Mouse (Mus musculus): Measurements from ENCODE around the gene Tmsb15b1. TPM values are rescaled to one million over a fixed set of nuclear protein-coding genes. Genes with fewer than 3 reads are reported as not detected.
"Not testable (repeated sequence)": the region's sequence is repeated elsewhere in the genome, so short reads cannot be mapped to it uniquely, and the experiment has no call there.

The Tmsb15b1 gene
- polyA plus RNA-seq, 1 experiment from 2014 or later = 26.8 TPM

- H3K27me3 ChIP-seq (replicated peaks; ENCODE audit: control insufficient read depth, insufficient read depth, low read length) = peaks cover 9% of the 10 kb centered on the region
- no peaks in the 10 kb centered on the region for H3K9me3 ChIP-seq (ENCODE audit: control insufficient read depth, low read length)
- DNase-seq (ENCODE audit: low spot score) = no peak
- H3K4me1 ChIP-seq (ENCODE audit: control insufficient read depth, insufficient read depth, low read length) = no peaks in the 10 kb centered on the region
- no peak overlapping the region for H3K9ac ChIP-seq (ENCODE audit: low read depth, low read length)
- H3K4me2 ChIP-seq (ENCODE audit: low read depth, low read length) = no peak overlapping the region
- no peak for ATAC-seq (ENCODE audit: low read depth)
- H3K4me3 ChIP-seq (ENCODE audit: low read depth, low read length) = no peak overlapping the region
- H3K36me3 ChIP-seq (ENCODE audit: control insufficient read depth, insufficient read depth, low read length) = no peaks in the 10 kb centered on the region
- H3K27ac ChIP-seq (replicated peaks; ENCODE audit: low read depth, low read length) = no peak overlapping the region
- WGBS = 66% methylated on average over 2 of the region's 2 CpGs
These were observed 14.6 kb upstream of the Tmsb15b1 start for GRCm38 (mm10) chrX:136991274-136991673.

GRCm38 (mm10) chrX:136986039-136986438 lies 9.4 kb upstream of the Tmsb15b1 start:
- no peak for ATAC-seq (ENCODE audit: low read depth)
- H3K4me1 ChIP-seq (ENCODE audit: control insufficient read depth, insufficient read depth, low read length) = no peaks in the 10 kb centered on the region

GRCm38 (mm10) chrX:136978616-136979015 lies 1.9 kb upstream of the Tmsb15b1 start:
- Histone ChIP-seq H3K4me1 (ENCODE audit: control insufficient read depth, insufficient read depth, low read length) (no peaks in the 10 kb centered on the region), H3K9me3 (ENCODE audit: control insufficient read depth, low read length) (no peaks in the 10 kb centered on the region), H3K4me3 (ENCODE audit: low read depth, low read length) (no peak overlapping the region), H3K27ac (replicated peaks; ENCODE audit: low read depth, low read length) (no peak overlapping the region), H3K9ac (ENCODE audit: low read depth, low read length) (no peak overlapping the region), H3K4me2 (ENCODE audit: low read depth, low read length) (no peak overlapping the region), H3K36me3 (ENCODE audit: control insufficient read depth, insufficient read depth, low read length) (no peaks in the 10 kb centered on the region), H3K27me3 (replicated peaks; ENCODE audit: control insufficient read depth, insufficient read depth, low read length) (no peaks in the 10 kb centered on the region)
- DNase-seq (ENCODE audit: low spot score) (no peak), ATAC-seq (ENCODE audit: low read depth) (no peak)

More at GRCm38 (mm10) chrX:136986039-136986438, 9.4 kb upstream of the Tmsb15b1 start:
- no peak for DNase-seq (ENCODE audit: low spot score)
- Histone ChIP-seq H3K4me2 (ENCODE audit: low read depth, low read length) (no peak overlapping the region), H3K4me3 (ENCODE audit: low read depth, low read length) (no peak overlapping the region), H3K36me3 (ENCODE audit: control insufficient read depth, insufficient read depth, low read length) (no peaks in the 10 kb centered on the region), H3K27me3 (replicated peaks; ENCODE audit: control insufficient read depth, insufficient read depth, low read length) (no peaks in the 10 kb centered on the region), H3K9me3 (ENCODE audit: control insufficient read depth, low read length) (no peaks in the 10 kb centered on the region), H3K9ac (ENCODE audit: low read depth, low read length) (no peak overlapping the region), H3K27ac (replicated peaks; ENCODE audit: low read depth, low read length) (no peak overlapping the region)

GRCm38 (mm10) chrX:136975397-136975796 lies 1.3 kb downstream of the Tmsb15b1 start, which contains the start of gene Tmsb15b2:
Gene Tmsb15b2, minus strand, starts transcription at chrX:136975497.
- H3K9me3 ChIP-seq (ENCODE audit: control insufficient read depth, low read length); DNase-seq (ENCODE audit: low spot score); H3K36me3 ChIP-seq (ENCODE audit: control insufficient read depth, insufficient read depth, low read length); H3K27me3 ChIP-seq (replicated peaks; ENCODE audit: control insufficient read depth, insufficient read depth, low read length); ATAC-seq (ENCODE audit: low read depth); H3K4me1 ChIP-seq (ENCODE audit: control insufficient read depth, insufficient read depth, low read length); H3K27ac ChIP-seq (replicated peaks; ENCODE audit: low read depth, low read length): not testable (repeated sequence)
- H3K4me2 ChIP-seq (ENCODE audit: low read depth, low read length) = peak within 1 kb of the TSS; percentile 56
- WGBS = 83% methylated on average over 6 of the region's 6 CpGs
- peak within 1 kb of the TSS; percentile 41 for H3K4me3 ChIP-seq (ENCODE audit: low read depth, low read length)
- H3K9ac ChIP-seq (ENCODE audit: low read depth, low read length) = peak within 1 kb of the TSS; percentile 53

- ATAC-seq (ENCODE audit: low read depth) (no peak), DNase-seq (ENCODE audit: low spot score) (peak; percentile 7)
- H3K4me2 ChIP-seq (ENCODE audit: low read depth, low read length) = no peak overlapping the region
- H3K27ac ChIP-seq (replicated peaks; ENCODE audit: low read depth, low read length) = no peak overlapping the region
- no peaks in the 10 kb centered on the region for H3K4me1 ChIP-seq (ENCODE audit: control insufficient read depth, insufficient read depth, low read length)
- no peak overlapping the region for H3K9ac ChIP-seq (ENCODE audit: low read depth, low read length)
- H3K36me3 ChIP-seq (ENCODE audit: control insufficient read depth, insufficient read depth, low read length) = no peaks in the 10 kb centered on the region
- WGBS = 27% methylated on average over 2 of the region's 2 CpGs
- no peaks in the 10 kb centered on the region for H3K27me3 ChIP-seq (replicated peaks; ENCODE audit: control insufficient read depth, insufficient read depth, low read length)
- H3K4me3 ChIP-seq (ENCODE audit: low read depth, low read length) = no peak overlapping the region
- no peaks in the 10 kb centered on the region for H3K9me3 ChIP-seq (ENCODE audit: control insufficient read depth, low read length)
These were observed 17.0 kb downstream of the Tmsb15b1 start for GRCm38 (mm10) chrX:136959688-136960087.

GRCm38 (mm10) chrX:136958300-136958699 lies 18.4 kb downstream of the Tmsb15b1 start:
- not testable (repeated sequence) for ATAC-seq (ENCODE audit: low read depth)
- peak overlapping the region; percentile 38 for H3K4me3 ChIP-seq (ENCODE audit: low read depth, low read length)

GRCm38 (mm10) chrX:136957583-136958279 lies 18.9 kb downstream of the Tmsb15b1 start:
- WGBS = 38% methylated on average over 13 of the region's 13 CpGs
- H3K27ac ChIP-seq (replicated peaks; ENCODE audit: low read depth, low read length); H3K36me3 ChIP-seq (ENCODE audit: control insufficient read depth, insufficient read depth, low read length); H3K4me1 ChIP-seq (ENCODE audit: control insufficient read depth, insufficient read depth, low read length); H3K27me3 ChIP-seq (replicated peaks; ENCODE audit: control insufficient read depth, insufficient read depth, low read length); H3K9me3 ChIP-seq (ENCODE audit: control insufficient read depth, low read length): not testable (repeated sequence)
- Histone ChIP-seq H3K4me3 (ENCODE audit: low read depth, low read length) (peak overlapping the region; percentile 38), H3K4me2 (ENCODE audit: low read depth, low read length) (peak overlapping the region; percentile 49), H3K9ac (ENCODE audit: low read depth, low read length) (peak overlapping the region; percentile 45; the same call in 1 of the 2 replicates)
- DNase-seq (ENCODE audit: low spot score) = peak; percentile 81
- peak; percentile 100 for ATAC-seq (ENCODE audit: low read depth)

More at GRCm38 (mm10) chrX:136958300-136958699, 18.4 kb downstream of the Tmsb15b1 start:
- not testable (repeated sequence) for H3K9ac ChIP-seq (ENCODE audit: low read depth, low read length); H3K4me1 ChIP-seq (ENCODE audit: control insufficient read depth, insufficient read depth, low read length); H3K27me3 ChIP-seq (replicated peaks; ENCODE audit: control insufficient read depth, insufficient read depth, low read length); H3K9me3 ChIP-seq (ENCODE audit: control insufficient read depth, low read length); H3K27ac ChIP-seq (replicated peaks; ENCODE audit: low read depth, low read length); H3K36me3 ChIP-seq (ENCODE audit: control insufficient read depth, insufficient read depth, low read length)
- WGBS = 58% methylated on average over 5 of the region's 5 CpGs
- peak overlapping the region; percentile 49 for H3K4me2 ChIP-seq (ENCODE audit: low read depth, low read length)
- peak; percentile 0 for DNase-seq (ENCODE audit: low spot score)

- H3K4me3 ChIP-seq (ENCODE audit: low read depth, low read length) = no peak overlapping the region
- no peak for DNase-seq (ENCODE audit: low spot score)
- no peaks in the 10 kb centered on the region for H3K9me3 ChIP-seq (ENCODE audit: control insufficient read depth, low read length)
- H3K27ac ChIP-seq (replicated peaks; ENCODE audit: low read depth, low read length) = no peak overlapping the region
- ATAC-seq (ENCODE audit: low read depth) = no peak
- H3K9ac ChIP-seq (ENCODE audit: low read depth, low read length) = no peak overlapping the region
- no peak overlapping the region for H3K4me2 ChIP-seq (ENCODE audit: low read depth, low read length)
- H3K4me1 ChIP-seq (ENCODE audit: control insufficient read depth, insufficient read depth, low read length) = no peaks in the 10 kb centered on the region
- no peaks in the 10 kb centered on the region for H3K27me3 ChIP-seq (replicated peaks; ENCODE audit: control insufficient read depth, insufficient read depth, low read length)
- 64% methylated on average over 3 of the region's 3 CpGs for WGBS
- H3K36me3 ChIP-seq (ENCODE audit: control insufficient read depth, insufficient read depth, low read length) = no peaks in the 10 kb centered on the region
These were observed 38.7 kb downstream of the Tmsb15b1 start for GRCm38 (mm10) chrX:136937985-136938384.

GRCm38 (mm10) chrX:136927031-136927430 lies 49.6 kb downstream of the Tmsb15b1 start, which contains the start of gene H2bfm:
Gene H2bfm, plus strand, starts transcription at chrX:136927325.
- Histone ChIP-seq H3K27me3 (replicated peaks; ENCODE audit: control insufficient read depth, insufficient read depth, low read length) (no peaks in the 10 kb centered on the region), H3K27ac (replicated peaks; ENCODE audit: low read depth, low read length) (no peak within 1 kb of the TSS), H3K9me3 (ENCODE audit: control insufficient read depth, low read length) (peaks cover 12% of the 10 kb centered on the region; the same call in 1 of the 2 replicates), H3K4me1 (ENCODE audit: control insufficient read depth, insufficient read depth, low read length) (no peaks in the 10 kb centered on the region), H3K4me2 (ENCODE audit: low read depth, low read length) (no peak within 1 kb of the TSS), H3K36me3 (ENCODE audit: control insufficient read depth, insufficient read depth, low read length) (no peaks in the 10 kb centered on the region), H3K9ac (ENCODE audit: low read depth, low read length) (no peak within 1 kb of the TSS), H3K4me3 (ENCODE audit: low read depth, low read length) (no peak within 1 kb of the TSS)
- 90% methylated on average over 14 of the region's 14 CpGs for WGBS
- ATAC-seq (ENCODE audit: low read depth) = no peak
- no peak for DNase-seq (ENCODE audit: low spot score)

Measured in embryonic facial prominence, embryonic 14.5 days (tissue).